Mouse (Mus musculus) MEL (cell line): ENCODE measurements at regions not wholly inside any gene's neighbourhood (a gene's known extent, or its start where the extent isn't known, plus 50 kb on each side); places are given as distances from the start of the nearest gene placed in this dataset.

Experiments used
- DNase-seq: peaks from one replicate; pipeline ENCODE4 v3.0.0; 2011; ENCODE audit warnings: low read depth, low spot score
- H3K27ac ChIP-seq: 2 replicates; pipeline ENCODE4 v1.5.1; 2012; ENCODE audit warnings: low read depth, mild to moderate bottlenecking, control low read depth, low read length, moderate library complexity; ENCODE audit not compliant: control insufficient read depth
- H3K27me3 ChIP-seq, 2 experiments: fragments of 150-350 bp in 1 of 2; sonication (generic) in 1 of 2; 2 replicates each; pipeline ENCODE4 v1.6.1; 2012; ENCODE audit warnings: low read length in 2 of 2, mild to moderate bottlenecking in 2 of 2, improper control_type of control experiment in 1 of 2, moderate library complexity in 1 of 2; ENCODE audit not compliant: insufficient read depth in 2 of 2, control insufficient read depth in 1 of 2
- H3K36me3 ChIP-seq, 2 experiments: 2 replicates each; pipeline ENCODE4 v1.6.1; 2012 to 2014; ENCODE audit warnings: low read length in 2 of 2, improper control_type of control experiment in 1 of 2, inconsistent platforms in 1 of 2, mild to moderate bottlenecking in 1 of 2; ENCODE audit not compliant: insufficient read depth in 2 of 2, control insufficient read depth in 1 of 2
- H3K4me1 ChIP-seq, 2 experiments: fragments of 150-350 bp in 1 of 2; sonication (generic) in 1 of 2; 2 replicates each; pipeline ENCODE4 v1.6.1; 2012; ENCODE audit warnings: low read length in 2 of 2, improper control_type of control experiment in 1 of 2, mild to moderate bottlenecking in 1 of 2; ENCODE audit not compliant: insufficient read depth in 2 of 2, control insufficient read depth in 1 of 2
- H3K4me3 ChIP-seq, 2 experiments: fragments of 150-350 bp in 1 of 2; sonication (generic) in 1 of 2; 2 replicates each; pipeline ENCODE4 v1.5.1; 2012; ENCODE audit warnings: low read depth in 2 of 2, low read length in 2 of 2, mild to moderate bottlenecking in 2 of 2, moderate library complexity in 2 of 2, control low read depth in 1 of 2, improper control_type of control experiment in 1 of 2; ENCODE audit not compliant: control insufficient read depth in 1 of 2, insufficient read depth in 1 of 2
- H3K79me2 ChIP-seq: 2 replicates; pipeline ENCODE4 v1.6.1; 2012; ENCODE audit warnings: mild to moderate bottlenecking, low read length, moderate library complexity; ENCODE audit not compliant: control insufficient read depth, poor library complexity, insufficient read depth
- H3K9ac ChIP-seq: 2 replicates; pipeline ENCODE4 v1.6.1; 2012; ENCODE audit warnings: low read depth, mild to moderate bottlenecking, control low read depth, low read length, moderate library complexity; ENCODE audit not compliant: control insufficient read depth, poor library complexity, severe bottlenecking
- H3K9me3 ChIP-seq: fragments of 150-350 bp; sonication (generic); replicated peaks from 2 replicates; pipeline ENCODE4 v1.6.1; 2012; ENCODE audit warnings: mild to moderate bottlenecking, low read length, improper control_type of control experiment, moderate library complexity; ENCODE audit not compliant: insufficient read depth
- BHLHE40 ChIP-seq: IDR thresholded peaks from 2 replicates; pipeline ENCODE4 v1.6.1; 2012; ENCODE audit warnings: low read depth, mild to moderate bottlenecking, inconsistent platforms, low read length, improper control_type of control experiment, borderline replicate concordance
- GATA1 ChIP-seq: IDR thresholded peaks from 2 replicates; pipeline ENCODE4 v1.6.1; 2011; ENCODE audit warnings: low read depth, low read length, improper control_type of control experiment
- HCFC1 ChIP-seq: IDR thresholded peaks from 2 replicates; pipeline ENCODE4 v1.6.1; 2012; ENCODE audit warnings: low read depth, mild to moderate bottlenecking, inconsistent platforms, low read length, improper control_type of control experiment, moderate library complexity
- JUND ChIP-seq: IDR thresholded peaks from 2 replicates; pipeline ENCODE4 v1.6.1; 2011; ENCODE audit warnings: low read depth, mild to moderate bottlenecking, improper control_type of control experiment, low read length
- KAT2A ChIP-seq: conservative IDR thresholded peaks from 2 replicates; pipeline ENCODE4 v1.6.1; 2012; ENCODE audit warnings: low read depth, low read length, improper control_type of control experiment, inconsistent platforms
- MAZ ChIP-seq: IDR thresholded peaks from 2 replicates; pipeline ENCODE4 v1.6.1; 2012; ENCODE audit warnings: low read depth, mild to moderate bottlenecking, inconsistent platforms, low read length, improper control_type of control experiment
- MXI1 ChIP-seq: IDR thresholded peaks from 2 replicates; pipeline ENCODE4 v1.6.1; 2011; ENCODE audit warnings: mild to moderate bottlenecking, low read depth, low read length, improper control_type of control experiment
- MYB ChIP-seq: IDR thresholded peaks from 2 replicates; pipeline ENCODE4 v1.6.1; 2011; ENCODE audit warnings: mild to moderate bottlenecking, low read depth, low read length, improper control_type of control experiment
- MYC ChIP-seq: IDR thresholded peaks from 2 replicates; pipeline ENCODE4 v1.6.1; 2011; ENCODE audit warnings: low read depth, mild to moderate bottlenecking, low read length, improper control_type of control experiment, moderate library complexity
- NELFE ChIP-seq: IDR thresholded peaks from 2 replicates; pipeline ENCODE4 v1.6.1; 2011; ENCODE audit warnings: low read depth, low read length, improper control_type of control experiment
- POLR2A ChIP-seq, 2 experiments: IDR thresholded peaks; 2 replicates each; pipeline ENCODE4 v1.6.1; 2011 to 2012; ENCODE audit warnings: low read length in 2 of 2, mild to moderate bottlenecking in 2 of 2, control low read depth in 1 of 2, improper control_type of control experiment in 1 of 2, low read depth in 1 of 2, moderate library complexity in 1 of 2; ENCODE audit not compliant: control insufficient read depth in 1 of 2, insufficient read depth in 1 of 2, poor library complexity in 1 of 2
- POLR2AphosphoS2 ChIP-seq: IDR thresholded peaks from 2 replicates; pipeline ENCODE4 v1.6.1; 2011; ENCODE audit warnings: low read length, improper control_type of control experiment
- RAD21 ChIP-seq: IDR thresholded peaks from 2 replicates; pipeline ENCODE4 v1.6.1; 2011; ENCODE audit warnings: mild to moderate bottlenecking, low read depth, low read length, improper control_type of control experiment
- RCOR1 ChIP-seq: IDR thresholded peaks from 2 replicates; pipeline ENCODE4 v1.6.1; 2012; ENCODE audit warnings: low read depth, mild to moderate bottlenecking, inconsistent platforms, low read length, improper control_type of control experiment
- SIN3A ChIP-seq: IDR thresholded peaks from 2 replicates; pipeline ENCODE4 v1.6.1; 2012; ENCODE audit warnings: low read length, improper control_type of control experiment, inconsistent platforms
- SMC3 ChIP-seq: IDR thresholded peaks from 2 replicates; pipeline ENCODE4 v1.6.1; 2011; ENCODE audit warnings: low read depth, low read length, improper control_type of control experiment
- TAL1 ChIP-seq: IDR thresholded peaks from 2 replicates; pipeline ENCODE4 v1.6.1; 2012; ENCODE audit warnings: mild to moderate bottlenecking, inconsistent platforms, low read length, moderate library complexity, mixed read lengths
- TCF12 ChIP-seq: IDR thresholded peaks from 2 replicates; pipeline ENCODE4 v1.6.1; 2014; ENCODE audit warnings: low read depth, mild to moderate bottlenecking, inconsistent platforms, low read length, improper control_type of control experiment, moderate library complexity
- UBTF ChIP-seq: IDR thresholded peaks from 2 replicates; pipeline ENCODE4 v1.6.1; 2012; ENCODE audit warnings: low read depth, mild to moderate bottlenecking, inconsistent platforms, low read length, improper control_type of control experiment, moderate library complexity, borderline replicate concordance; ENCODE audit not compliant: insufficient read depth
- USF1 ChIP-seq: IDR thresholded peaks from 2 replicates; pipeline ENCODE4 v1.6.1; 2014; ENCODE audit warnings: low read depth, mild to moderate bottlenecking, inconsistent platforms, low read length, improper control_type of control experiment, moderate library complexity
- USF2 ChIP-seq, 2 experiments: IDR thresholded peaks; 2 replicates each; pipeline ENCODE4 v1.6.1; 2011 to 2012; ENCODE audit warnings: improper control_type of control experiment in 2 of 2, low read length in 2 of 2, borderline replicate concordance in 1 of 2, inconsistent platforms in 1 of 2, low read depth in 1 of 2, mild to moderate bottlenecking in 1 of 2; ENCODE audit not compliant: insufficient read depth in 1 of 2
- ZC3H11A ChIP-seq: IDR thresholded peaks from 2 replicates; pipeline ENCODE4 v1.6.1; 2012; ENCODE audit warnings: low read depth, mild to moderate bottlenecking, inconsistent platforms, low read length, improper control_type of control experiment
- ZKSCAN1 ChIP-seq: IDR thresholded peaks from 2 replicates; pipeline ENCODE4 v1.6.1; 2012; ENCODE audit warnings: low read depth, mild to moderate bottlenecking, inconsistent platforms, low read length, improper control_type of control experiment, moderate library complexity
- ZMIZ1 ChIP-seq: IDR thresholded peaks from 2 replicates; pipeline ENCODE4 v1.6.1; 2012; ENCODE audit warnings: low read depth, mild to moderate bottlenecking, inconsistent platforms, low read length, improper control_type of control experiment, moderate library complexity
- ZNF384 ChIP-seq: IDR thresholded peaks from 2 replicates; pipeline ENCODE4 v1.6.1; 2012; ENCODE audit warnings: low read depth, mild to moderate bottlenecking, inconsistent platforms, low read length, improper control_type of control experiment

- TF ChIP-seq UBTF (no peak), MAZ (no peak), ZNF384 (no peak)
- TF ChIP-seq, all 39 proteins: peak for 0
Measured at GRCm38 (mm10) chr1:193790579-193790978, 420.5 kb upstream of the Camk1g start (continued).

GRCm38 (mm10) chr1:193788496-193788895, 418.4 kb upstream of the Camk1g start:
- no peak overlapping the region for H3K27ac ChIP-seq
- H3K9me3 ChIP-seq, result no peaks in the 10 kb centered on the region
- H3K27me3 ChIP-seq, result no peaks in the 10 kb centered on the region
- DNase-seq, result no peak
- no peaks in the 10 kb centered on the region for H3K4me1 ChIP-seq
- no peaks in the 10 kb centered on the region for H3K36me3 ChIP-seq
- no peak for TF ChIP-seq UBTF
- no peak for TF ChIP-seq TAL1
- no peak for TF ChIP-seq POLR2AphosphoS2
- H3K4me3 ChIP-seq, result no peak overlapping the region
- H3K79me2 ChIP-seq, result no peaks in the 10 kb centered on the region
- no peak overlapping the region for H3K9ac ChIP-seq

- Histone ChIP-seq H3K27me3 (no peaks in the 10 kb centered on the region), H3K4me1 (no peaks in the 10 kb centered on the region), H3K36me3 (no peaks in the 10 kb centered on the region), H3K4me3 (no peak overlapping the region), H3K9ac (no peak overlapping the region), H3K79me2 (no peaks in the 10 kb centered on the region), H3K27ac (no peak overlapping the region), H3K9me3 (no peaks in the 10 kb centered on the region)
- no peak for DNase-seq
- TF ChIP-seq KAT2A (no peak), POLR2AphosphoS2 (no peak), POLR2A (IDR thresholded peaks at IDR 0.05; ENCODE audit: control insufficient read depth in 1 of 2, insufficient read depth in 1 of 2, low read depth in 1 of 2, low read length in 2 of 2, poor library complexity in 1 of 2) (no peak), JUND (no peak), BHLHE40 (no peak), HCFC1 (no peak), RAD21 (no peak), TCF12 (no peak), ZNF384 (no peak), ZMIZ1 (no peak), RCOR1 (no peak)
Measured at GRCm38 (mm10) chr1:193787417-193787816, 417.3 kb upstream of the Camk1g start.

GRCm38 (mm10) chr1:193784966-193785365, 414.9 kb upstream of the Camk1g start:
- Histone ChIP-seq H3K36me3 (no peaks in the 10 kb centered on the region), H3K9ac (no peak overlapping the region), H3K27me3 (no peaks in the 10 kb centered on the region), H3K4me1 (no peaks in the 10 kb centered on the region), H3K9me3 (no peaks in the 10 kb centered on the region), H3K27ac (no peak overlapping the region), H3K79me2 (no peaks in the 10 kb centered on the region), H3K4me3 (no peak overlapping the region)
- TF ChIP-seq ZKSCAN1, result no peak
- no peak for TF ChIP-seq RCOR1
- TF ChIP-seq MXI1, result no peak
- TF ChIP-seq USF2 (IDR thresholded peaks at IDR 0.05; ENCODE audit: borderline replicate concordance in 1 of 2, insufficient read depth in 1 of 2, low read depth in 1 of 2, low read length in 2 of 2), result no peak
- no peak for TF ChIP-seq NELFE
- no peak for TF ChIP-seq GATA1
- TF ChIP-seq SIN3A, result no peak
- no peak for TF ChIP-seq RAD21
- no peak for TF ChIP-seq ZNF384
- no peak for TF ChIP-seq USF1
- TF ChIP-seq MYC, result no peak
- no peak for TF ChIP-seq ZC3H11A
- TF ChIP-seq SMC3, result no peak
- TF ChIP-seq MYB, result no peak
- DNase-seq, result no peak
